Mouse (Mus musculus) testis, adult 2 months (tissue): ENCODE measurements around the gene Gm20388. TPM values are rescaled to one million over a fixed set of nuclear protein-coding genes. Genes with fewer than 3 reads are reported as not detected.
A peak's percentile ranks its signal among the peaks of the same experiment; 100 is the strongest.

ENCODE experiments used
- H3K27ac ChIP-seq: fragments of 200-500 bp; 2 replicates; pipeline ENCODE4 v1.5.1; 2012; ENCODE audit warnings: low read depth, low read length; ENCODE audit not compliant: control insufficient read depth, insufficient read depth
- H3K27me3 ChIP-seq: fragments of 200-500 bp; 2 replicates; pipeline ENCODE4 v1.6.1; 2012; ENCODE audit warnings: mild to moderate bottlenecking, low read length, moderate library complexity; ENCODE audit not compliant: control insufficient read depth, insufficient read depth
- H3K36me3 ChIP-seq: fragments of 200-500 bp; 2 replicates; pipeline ENCODE4 v1.6.1; 2012; ENCODE audit warnings: mild to moderate bottlenecking, low read length; ENCODE audit not compliant: control insufficient read depth, insufficient read depth
- H3K4me1 ChIP-seq: fragments of 200-500 bp; 2 replicates; pipeline ENCODE4 v1.6.1; 2012; ENCODE audit warnings: low read length; ENCODE audit not compliant: control insufficient read depth, insufficient read depth
- H3K4me3 ChIP-seq: fragments of 200-500 bp; 2 replicates; pipeline ENCODE4 v1.5.1; 2012; ENCODE audit warnings: low read depth, mild to moderate bottlenecking, low read length, moderate library complexity, mixed read lengths; ENCODE audit not compliant: control insufficient read depth
- CTCF ChIP-seq: fragments of 200-500 bp; IDR thresholded peaks from 2 replicates; pipeline ENCODE4 v1.5.1; 2012; ENCODE audit warnings: low read depth, mild to moderate bottlenecking, inconsistent platforms, low read length, moderate library complexity; ENCODE audit not compliant: control insufficient read depth, insufficient read depth, insufficient replicate concordance
- POLR2A ChIP-seq: fragments of 200-500 bp; IDR thresholded peaks from 2 replicates; pipeline ENCODE4 v1.6.1; 2012; ENCODE audit warnings: low read depth, mild to moderate bottlenecking, inconsistent platforms, low read length, moderate library complexity; ENCODE audit not compliant: control insufficient read depth
- polyA plus RNA-seq: library from polyadenylated mRNA; depleted of rRNA; stranded (reverse); fragments of >200 nt; gene quantifications from 2 replicates; pipeline ENCODE4 v1.2.3, GENCODE M21; 2012

The Gm20388 gene
- polyA plus RNA-seq, 1 experiment = 5.6 TPM

DNA sequence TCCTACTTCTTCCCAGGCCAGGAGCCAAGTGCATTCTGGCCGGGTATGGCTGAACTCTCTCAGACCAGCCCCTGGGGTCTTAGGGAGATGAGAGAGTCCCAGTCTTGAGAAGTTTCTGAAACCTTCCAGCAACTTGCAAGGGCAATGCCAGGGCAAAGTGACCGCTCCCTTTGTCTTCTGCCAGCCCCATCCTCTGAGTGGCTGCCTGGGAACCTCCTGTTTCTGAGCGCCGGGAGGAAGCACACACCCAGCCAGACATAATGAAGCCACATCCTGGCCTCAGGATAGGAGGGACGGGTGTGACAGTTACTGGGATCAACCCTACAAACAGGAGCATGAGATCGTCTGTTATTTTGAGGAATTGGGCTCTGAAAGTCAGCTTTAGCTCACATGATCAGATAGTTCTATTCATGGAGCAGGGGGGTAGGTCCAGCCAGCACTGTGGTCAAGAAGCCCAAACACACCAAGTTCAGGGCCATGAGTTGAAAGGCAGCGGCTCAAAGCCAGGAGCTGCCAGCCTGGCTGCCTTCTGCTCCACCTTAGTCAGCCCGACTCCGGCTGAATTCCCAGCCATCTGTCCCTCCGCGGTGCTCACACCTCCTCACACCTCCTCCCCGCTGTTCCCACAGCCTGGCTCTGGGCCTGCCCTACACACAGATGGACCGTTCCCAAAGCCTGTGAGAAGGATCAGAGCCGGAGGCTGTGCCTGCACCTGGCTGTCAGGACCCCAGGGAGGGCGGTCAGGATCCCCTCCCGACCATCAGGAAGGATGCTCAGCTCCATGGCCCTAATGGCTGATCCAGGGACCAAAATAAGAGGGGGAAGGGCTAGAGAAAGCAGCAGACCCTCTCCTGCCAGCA lies 2766.2 kb downstream of the Gm20388 start:
- TF ChIP-seq POLR2A = no peak
- no peak for TF ChIP-seq CTCF
- Histone ChIP-seq H3K27me3 (no peaks in the 10 kb centered on the region), H3K27ac (no peak overlapping the region), H3K4me1 (peaks cover 12% of the 10 kb centered on the region), H3K4me3 (no peak overlapping the region; the same call in 1 of the 2 replicates), H3K36me3 (no peaks in the 10 kb centered on the region)

DNA sequence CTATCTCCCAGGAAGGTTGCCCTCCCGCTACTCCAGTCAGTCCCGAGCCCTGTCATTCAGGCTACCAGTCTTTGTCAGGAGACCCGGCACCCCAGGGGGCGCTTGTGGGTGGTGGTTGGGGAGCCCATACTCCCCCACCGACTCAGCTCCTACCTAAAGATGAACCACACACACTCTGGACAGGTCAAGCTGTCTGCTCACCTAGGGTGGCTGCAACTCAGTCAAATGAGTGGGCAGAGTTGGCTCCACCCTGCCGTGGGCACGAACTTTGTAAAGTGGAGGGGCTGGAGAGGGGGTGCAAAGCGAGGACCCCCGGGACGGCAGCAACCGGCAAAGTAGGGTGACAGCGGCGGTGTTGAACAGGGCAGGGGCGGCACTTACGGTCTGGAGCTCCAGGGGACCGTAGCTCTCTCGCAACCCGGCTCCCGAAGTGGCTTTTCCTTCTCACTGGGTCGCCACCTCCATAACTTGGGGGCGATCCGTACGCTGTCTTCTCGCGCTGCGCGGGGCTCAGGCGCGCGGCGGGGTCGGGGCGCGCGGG lies 2766.9 kb downstream of the Gm20388 start:
- no peaks in the 10 kb centered on the region for H3K27me3 ChIP-seq
- peaks cover 12% of the 10 kb centered on the region for H3K4me1 ChIP-seq
- TF ChIP-seq CTCF (no peak), POLR2A (no peak)
- no peaks in the 10 kb centered on the region for H3K36me3 ChIP-seq
- no peak overlapping the region for H3K27ac ChIP-seq
- peak overlapping the region; percentile 75 for H3K4me3 ChIP-seq

- Histone ChIP-seq H3K4me1 (peaks cover 12% of the 10 kb centered on the region), H3K27ac (no peak overlapping the region), H3K27me3 (no peaks in the 10 kb centered on the region), H3K36me3 (no peaks in the 10 kb centered on the region), H3K4me3 (peak overlapping the region; percentile 75)
- TF ChIP-seq CTCF (peak; percentile 69), POLR2A (no peak)
Observed at GRCm38 (mm10) chr8:122678061-122678895, 2767.6 kb downstream of the Gm20388 start.

DNA sequence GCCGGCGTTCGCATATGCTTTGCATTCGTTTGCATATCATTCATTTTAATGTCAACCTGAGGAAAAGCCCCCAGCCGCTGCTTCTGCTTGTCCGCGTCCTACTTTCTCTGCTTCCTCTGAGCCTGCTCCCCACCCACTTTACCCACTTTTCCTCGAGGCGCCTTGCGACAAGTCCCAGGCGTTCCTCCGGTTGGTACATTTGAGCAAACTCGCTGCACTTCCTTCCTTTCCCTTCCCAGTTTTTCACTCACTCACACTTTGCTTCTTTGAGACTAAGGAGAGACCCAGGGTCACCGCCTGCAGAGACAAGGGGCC lies 2768.2 kb downstream of the Gm20388 start:
- Histone ChIP-seq H3K4me1 (peaks cover 12% of the 10 kb centered on the region), H3K36me3 (no peaks in the 10 kb centered on the region), H3K27me3 (no peaks in the 10 kb centered on the region), H3K27ac (no peak overlapping the region), H3K4me3 (peak overlapping the region; percentile 75)
- no peak for TF ChIP-seq CTCF
- no peak for TF ChIP-seq POLR2A

GRCm38 (mm10) chr8:122679325-122679920 lies 2768.8 kb downstream of the Gm20388 start:
- TF ChIP-seq CTCF = no peak
- TF ChIP-seq POLR2A = no peak
- H3K27me3 ChIP-seq = no peaks in the 10 kb centered on the region
- H3K36me3 ChIP-seq = no peaks in the 10 kb centered on the region
- peaks cover 12% of the 10 kb centered on the region for H3K4me1 ChIP-seq
- no peak overlapping the region for H3K4me3 ChIP-seq
- no peak overlapping the region for H3K27ac ChIP-seq

DNA sequence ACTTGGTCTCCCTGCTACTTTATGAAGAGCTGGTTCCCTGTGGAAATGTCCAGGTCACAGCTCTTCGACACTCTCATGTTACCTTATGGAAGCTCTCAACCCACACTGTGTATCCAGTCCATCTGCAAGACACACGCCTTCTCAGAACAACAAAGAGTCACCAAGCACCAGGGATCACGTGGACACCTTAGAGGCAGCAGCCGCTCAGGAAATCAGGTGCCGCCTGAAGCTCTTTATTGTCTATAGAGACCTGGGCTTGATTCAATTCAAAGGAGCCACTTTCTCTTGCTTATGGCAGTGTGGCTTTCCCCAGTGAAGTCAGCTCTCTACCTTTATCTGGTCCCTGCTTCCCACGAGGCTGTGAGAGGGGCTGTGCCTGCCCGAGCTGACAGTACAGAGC lies 2769.5 kb downstream of the Gm20388 start:
- Histone ChIP-seq H3K4me1 (peaks cover 12% of the 10 kb centered on the region), H3K27me3 (no peaks in the 10 kb centered on the region)
- TF ChIP-seq CTCF = no peak
- TF ChIP-seq POLR2A = no peak

GRCm38 (mm10) chr8:122682820-122683219 lies 2772.2 kb downstream of the Gm20388 start:
- TF ChIP-seq POLR2A (no peak), CTCF (no peak)
- Histone ChIP-seq H3K36me3 (no peaks in the 10 kb centered on the region), H3K4me1 (peaks cover 4% of the 10 kb centered on the region), H3K27me3 (no peaks in the 10 kb centered on the region), H3K4me3 (no peak overlapping the region), H3K27ac (no peak overlapping the region)

More for the DNA sequence above, 2769.5 kb downstream of the Gm20388 start:
- Histone ChIP-seq H3K4me3 (no peak overlapping the region), H3K27ac (no peak overlapping the region), H3K36me3 (no peaks in the 10 kb centered on the region)
